Mouse (Mus musculus) lung, postnatal 0 days (tissue): ENCODE results near the gene Abi3bp.

Experiments used
- CTCF ChIP-seq: IDR thresholded peaks from 2 replicates; pipeline ENCODE4 v1.5.1; 2016; ENCODE audit warnings: antibody characterized with exemption, mild to moderate bottlenecking
- EP300 ChIP-seq: IDR thresholded peaks from 2 replicates; pipeline ENCODE4 v1.6.1; 2016; ENCODE audit warnings: antibody characterized with exemption, mild to moderate bottlenecking, control low read depth

- no peak for TF ChIP-seq CTCF
- no peak for TF ChIP-seq EP300
Measured at GRCm38 (mm10) chr16:56658866-56659265, 181.2 kb downstream of the Abi3bp start.
